Mouse (Mus musculus) cerebellum, postnatal 36 days (tissue): ENCODE data around the gene Brsk2.
A peak's percentile ranks its signal among the peaks of the same experiment; 100 is the strongest.
"Not testable (repeated sequence)": the region's sequence is repeated elsewhere in the genome, so short reads cannot be mapped to it uniquely, and the experiment has no call there.

Source experiments
- DNase-seq, 2 experiments: peaks; one replicate each; pipeline ENCODE4 v3.0.0; 2021 to 2022; ENCODE audit warnings: mixed read lengths in 2 of 2

Gene Brsk2

GRCm38 (mm10) chr7:141948906-141949798, at the start of gene Brsk2:
TSS of gene Brsk2 (plus strand) at chr7:141949751.
- peak; percentile 99 for DNase-seq

- DNase-seq, result no peak
These were observed 47.7 kb upstream of the Brsk2 start for GRCm38 (mm10) chr7:141901825-141902224.

GRCm38 (mm10) chr7:141902269-141902729, 47.3 kb upstream of the Brsk2 start:
- DNase-seq, result peak; percentile 99 to 100

GRCm38 (mm10) chr7:141902791-141903190, 46.8 kb upstream of the Brsk2 start:
- no peak for DNase-seq

DNA sequence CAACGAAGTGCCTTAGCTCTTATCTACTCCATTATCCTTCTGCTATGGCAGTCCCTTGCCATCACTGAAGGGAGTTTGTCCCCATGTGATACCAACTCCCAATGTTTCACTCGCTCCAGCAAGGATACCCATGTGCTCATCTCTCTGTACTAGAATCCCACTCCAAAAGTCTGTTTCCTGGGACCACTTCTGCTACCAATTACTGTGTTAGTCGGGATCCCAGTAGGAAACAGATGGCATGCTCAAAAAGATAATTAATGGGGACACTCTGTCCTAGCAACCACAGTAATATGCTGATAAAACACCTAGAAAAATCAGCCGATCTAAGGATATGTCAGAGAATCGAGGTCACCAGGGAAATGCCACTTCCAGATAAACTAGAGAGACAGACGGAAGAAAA, 41.0 kb upstream of the Brsk2 start:
- DNase-seq, result no peak

DNA sequence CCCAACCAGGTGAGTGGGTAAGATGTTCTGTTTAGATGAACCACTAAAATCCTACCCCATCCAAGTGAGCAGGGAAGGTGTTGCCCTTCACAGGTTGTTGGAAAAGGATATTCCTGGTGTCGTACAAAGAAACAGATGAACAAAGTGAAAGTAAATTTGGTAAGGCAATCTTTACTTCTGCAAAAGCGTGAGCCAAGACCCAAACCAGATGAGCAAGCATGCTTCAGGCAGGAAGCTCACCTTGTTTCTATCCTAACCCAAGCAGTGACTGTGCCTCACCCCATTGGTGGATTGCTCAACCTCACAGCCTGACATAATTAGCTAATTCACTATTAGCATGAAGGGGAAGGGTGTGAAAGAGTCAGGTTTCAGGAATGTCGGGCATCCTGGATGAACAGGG, 38.2 kb upstream of the Brsk2 start:
- DNase-seq, result no peak

GRCm38 (mm10) chr7:141918407-141918806, 31.1 kb upstream of the Brsk2 start, which contains the start of gene Tollip:
TSS of gene Tollip (minus strand) at chr7:141918507.
- DNase-seq, result no peak

- not testable (repeated sequence) for DNase-seq
These were observed 25.4 kb upstream of the Brsk2 start for GRCm38 (mm10) chr7:141924121-141924520.

GRCm38 (mm10) chr7:141924917-141925316, 24.6 kb upstream of the Brsk2 start:
- peak; percentile 78 to 83 for DNase-seq

DNA sequence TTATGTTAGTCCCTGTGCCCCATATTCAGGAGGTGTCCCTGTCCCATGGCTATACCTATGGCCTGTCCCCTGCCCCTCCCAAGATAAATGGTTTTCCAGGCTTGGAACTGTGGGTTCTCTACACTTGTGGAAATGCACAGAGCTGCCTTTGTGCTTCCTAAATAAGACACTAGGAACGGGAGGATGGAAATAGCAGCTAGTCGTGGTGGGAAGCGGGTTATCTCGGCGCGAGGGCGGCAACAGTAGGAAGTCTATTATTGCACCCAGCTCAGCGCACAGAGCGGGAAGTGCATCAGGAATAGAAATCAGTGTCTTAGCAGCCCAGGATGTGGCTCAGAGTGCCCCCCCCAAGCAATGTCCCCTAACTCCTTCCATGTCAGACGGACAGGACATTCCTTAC, 20.9 kb upstream of the Brsk2 start:
- DNase-seq, result no peak

DNA sequence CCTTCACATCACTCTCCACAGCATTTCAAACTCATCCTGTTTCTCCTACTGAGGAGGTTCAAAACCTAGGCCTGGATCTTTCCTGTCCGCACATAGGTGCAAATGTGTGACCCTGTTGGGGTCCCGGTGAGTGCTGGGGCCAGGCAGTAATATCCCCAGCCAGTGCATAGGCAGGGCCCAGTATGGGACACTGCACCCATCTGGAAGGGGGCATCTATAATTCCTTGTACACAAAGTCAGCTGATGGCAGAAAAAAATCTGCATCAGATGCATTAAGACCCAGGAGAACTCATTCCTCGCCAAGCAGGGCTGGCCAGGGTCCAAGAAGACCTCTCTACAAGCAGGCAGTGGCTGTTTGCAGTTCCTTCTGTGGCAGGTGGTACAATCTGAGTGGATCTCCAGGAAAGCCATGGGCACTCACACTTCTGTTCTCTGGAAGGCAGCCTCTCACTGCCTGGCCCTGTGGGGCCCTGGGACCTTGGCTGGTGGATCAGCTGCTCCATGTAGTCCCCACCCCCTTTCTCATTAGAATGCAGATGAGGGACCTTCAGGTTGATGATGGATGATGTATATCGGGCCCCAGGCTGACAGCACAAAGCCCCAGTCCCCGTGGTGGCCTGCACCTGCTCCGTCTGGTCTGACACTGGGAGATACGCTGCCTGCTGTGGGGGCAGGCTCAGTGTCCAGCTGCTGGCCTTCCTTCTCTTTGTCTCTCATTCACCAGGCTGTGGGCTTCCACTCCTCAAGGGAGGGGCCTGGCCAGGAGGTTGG, 15.2 kb upstream of the Brsk2 start:
- DNase-seq, result peak; percentile 5 to 40

- DNase-seq, result peak in 1 of 2 experiments; percentile 32
These were observed 14.6 kb upstream of the Brsk2 start for GRCm38 (mm10) chr7:141934951-141935350.

DNA sequence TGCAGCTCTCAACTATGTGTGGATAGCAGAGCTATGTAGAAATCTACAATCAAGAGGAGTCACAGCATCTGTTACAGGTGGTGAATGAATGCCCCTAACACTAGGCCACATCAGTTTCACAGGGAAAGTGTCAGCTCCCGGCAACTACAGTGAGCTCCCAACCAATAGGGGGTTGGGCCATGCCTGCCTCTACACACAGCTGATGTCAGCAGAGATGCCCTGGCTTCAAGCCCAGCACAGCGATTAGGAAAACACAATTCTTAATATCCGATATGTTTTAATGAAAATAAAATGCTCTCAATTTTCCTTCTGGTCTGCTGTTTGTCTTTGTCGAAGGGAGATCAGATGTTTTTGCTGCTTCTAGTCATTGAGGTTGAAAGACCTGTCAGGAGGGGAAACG, 6.1 kb upstream of the Brsk2 start:
- DNase-seq, result no peak

DNA sequence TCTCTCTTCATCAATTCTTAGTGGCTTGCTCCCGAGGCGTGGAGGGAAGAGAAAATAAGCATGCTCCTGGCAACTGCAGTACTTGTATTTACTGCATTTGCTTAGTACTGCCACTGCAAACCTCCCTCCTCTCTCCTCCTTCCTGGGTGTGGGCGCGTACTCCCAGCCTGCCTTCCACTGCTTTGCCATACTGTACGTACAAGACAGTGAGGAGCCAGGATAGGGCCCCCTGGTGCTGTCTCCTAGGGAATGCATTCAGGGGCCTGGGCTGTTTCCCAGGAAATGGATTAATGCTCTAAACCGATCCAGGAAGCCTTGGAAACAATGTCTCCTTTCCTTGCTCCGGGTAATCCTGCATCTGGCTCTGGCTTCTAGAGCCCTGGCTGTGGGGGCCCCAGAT, 3.6 kb upstream of the Brsk2 start:
- no peak for DNase-seq

- no peak for DNase-seq
These were observed 2.0 kb upstream of the Brsk2 start for GRCm38 (mm10) chr7:141947512-141947911.

GRCm38 (mm10) chr7:141948045-141948444, 1.5 kb upstream of the Brsk2 start:
- no peak for DNase-seq

- no peak for DNase-seq
These were observed 200 bp downstream of the Brsk2 start for GRCm38 (mm10) chr7:141949799-141950103.

- peak; percentile 64 to 69 for DNase-seq
These were observed 808 bp downstream of the Brsk2 start for GRCm38 (mm10) chr7:141950104-141951013.

GRCm38 (mm10) chr7:141951821-141952220, 2.3 kb downstream of the Brsk2 start:
- DNase-seq, result no peak

GRCm38 (mm10) chr7:141952920-141953319, 3.4 kb downstream of the Brsk2 start:
- DNase-seq, result no peak

- DNase-seq, result no peak
These were observed 4.1 kb downstream of the Brsk2 start for GRCm38 (mm10) chr7:141953616-141954015.

DNA sequence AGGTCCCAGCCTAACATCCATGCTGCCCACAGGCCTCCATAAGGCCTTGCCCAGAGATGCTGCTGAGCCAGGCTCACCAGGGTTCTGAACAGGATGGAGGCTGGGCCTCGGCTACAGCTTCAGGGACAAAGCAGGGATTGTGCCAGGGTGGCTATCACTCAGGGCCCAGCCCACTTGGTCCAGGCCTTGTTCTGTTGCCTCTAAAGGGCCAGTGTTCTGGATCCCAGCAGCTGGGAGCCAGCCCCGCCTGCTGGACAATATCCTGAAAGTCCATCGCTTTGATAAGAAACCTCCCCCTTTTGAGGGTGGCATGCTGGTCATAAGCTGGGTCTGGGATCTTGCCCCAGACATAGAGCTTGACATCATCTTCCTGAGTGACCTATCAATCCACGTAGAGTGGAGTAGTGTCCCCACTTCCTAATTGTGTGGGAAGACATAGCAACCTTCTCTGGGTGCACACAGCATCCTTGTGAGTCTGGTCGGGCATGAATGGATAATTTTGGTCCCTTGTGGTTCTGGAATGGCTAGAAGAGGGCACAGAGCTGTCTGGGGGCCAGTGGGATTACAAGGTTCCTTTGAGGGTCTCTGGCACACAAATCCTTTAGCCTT, 6.1 kb downstream of the Brsk2 start:
- no peak for DNase-seq
